Mouse (Mus musculus): ENCODE data around the gene 2310007B03Rik.
"Not testable (repeated sequence)": the region's sequence is repeated elsewhere in the genome, so short reads cannot be mapped to it uniquely, and the experiment has no call there.

The 2310007B03Rik gene

GRCm38 (mm10) chr1:93160501-93161133, at the start of gene 2310007B03Rik:
TSS of gene 2310007B03Rik (minus strand) at chr1:93160948.
- peak; percentile 74 for DNase-seq

- peak; percentile 70 for DNase-seq
These were observed 49.5 kb upstream of the 2310007B03Rik start for GRCm38 (mm10) chr1:93210213-93210641.

GRCm38 (mm10) chr1:93207536-93208064, 46.9 kb upstream of the 2310007B03Rik start:
- peak; percentile 29 for DNase-seq

- DNase-seq, result no peak
These were observed 45.7 kb upstream of the 2310007B03Rik start for GRCm38 (mm10) chr1:93206277-93206970.

GRCm38 (mm10) chr1:93197916-93198315, 37.2 kb upstream of the 2310007B03Rik start:
- DNase-seq, result no peak

- not testable (repeated sequence) for DNase-seq
These were observed 36.7 kb upstream of the 2310007B03Rik start for GRCm38 (mm10) chr1:93197454-93197853.

GRCm38 (mm10) chr1:93194961-93195360, 34.2 kb upstream of the 2310007B03Rik start:
- no peak for DNase-seq

GRCm38 (mm10) chr1:93190726-93191305, 30.1 kb upstream of the 2310007B03Rik start:
- DNase-seq, result no peak

- DNase-seq, result no peak
These were observed 23.5 kb upstream of the 2310007B03Rik start for GRCm38 (mm10) chr1:93184071-93184828.

GRCm38 (mm10) chr1:93182281-93182680, 21.5 kb upstream of the 2310007B03Rik start:
- DNase-seq, result no peak

- DNase-seq, result peak; percentile 23
These were observed 16.0 kb upstream of the 2310007B03Rik start for GRCm38 (mm10) chr1:93176525-93177332.

GRCm38 (mm10) chr1:93175849-93176248, 15.1 kb upstream of the 2310007B03Rik start:
- no peak for DNase-seq

GRCm38 (mm10) chr1:93174399-93174798, 13.7 kb upstream of the 2310007B03Rik start:
- DNase-seq, result peak; percentile 43

GRCm38 (mm10) chr1:93173665-93174064, 12.9 kb upstream of the 2310007B03Rik start:
- no peak for DNase-seq

GRCm38 (mm10) chr1:93168295-93168775, 7.6 kb upstream of the 2310007B03Rik start, which contains the start of gene Crocc2:
TSS of gene Crocc2 (plus strand) at chr1:93168725.
- no peak for DNase-seq

GRCm38 (mm10) chr1:93166346-93167079, 5.8 kb upstream of the 2310007B03Rik start:
- no peak for DNase-seq

- DNase-seq, result no peak
These were observed 4.7 kb upstream of the 2310007B03Rik start for GRCm38 (mm10) chr1:93165447-93165846.

GRCm38 (mm10) chr1:93162588-93162987, 1.8 kb upstream of the 2310007B03Rik start:
- no peak for DNase-seq

- no peak for DNase-seq
These were observed 1.2 kb upstream of the 2310007B03Rik start for GRCm38 (mm10) chr1:93161921-93162320.

GRCm38 (mm10) chr1:93161350-93161749, 602 bp upstream of the 2310007B03Rik start:
- no peak for DNase-seq

Measured in kidney, adult 11 months (tissue).